ENCODE assay signal across 44 mouse cellular contexts in the genomic region with DNA sequence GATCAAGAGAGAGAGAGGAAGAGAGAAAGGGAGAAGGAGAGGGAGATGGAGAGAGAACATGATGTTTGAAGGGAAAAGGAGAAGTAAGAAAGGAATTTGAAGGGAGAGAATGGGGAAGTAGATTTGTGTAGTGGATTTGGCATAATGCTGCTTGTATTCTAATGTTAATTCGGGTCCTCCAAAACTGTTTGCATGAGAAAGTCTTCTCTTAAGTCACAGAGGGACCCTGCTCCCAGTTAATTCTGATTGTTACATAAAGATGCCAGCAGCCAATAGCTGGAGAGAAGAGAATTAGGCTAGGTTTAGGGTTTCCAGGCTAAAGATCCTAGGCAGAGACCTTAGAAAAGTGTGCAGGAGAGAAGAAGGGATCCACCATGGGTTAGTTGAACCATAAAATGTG. TPM values are rescaled to one million over a fixed set of nuclear protein-coding genes. Genes with fewer than 3 reads are reported as not detected.
"Had no signal": no experiment of that assay in that cellular context is flagged by ENCODE, and none has a peak within 500 bp of the region (broad histone marks: within the 10 kb centered on the region; RNA-seq: fewer than 3 reads in every experiment).

No protein-coding gene starts in this region.

- H3K27ac ChIP-seq: gastrocnemius, adult 2 months; heart, embryonic 10.5 days; hindbrain, embryonic 10.5 days; hindbrain, embryonic 12.5 days; hindbrain, embryonic 14.5 days; intestine, embryonic 15.5 days; limb, embryonic 13.5 days; limb, embryonic 15.5 days; liver, embryonic 12.5 days; liver, embryonic 14.5 days had no signal

- DNase-seq: gastrocnemius, adult 2 months; gastrocnemius, postnatal 10 days; gastrocnemius, postnatal 25 days; heart, adult 18-20 months; heart, postnatal 10 days; heart, postnatal 4 days; kidney, adult 18-20 months; kidney, adult 8-10 months; kidney, postnatal 14 days; kidney, postnatal 36 days; layer of hippocampus, adult 9-11 months; layer of hippocampus, postnatal 36 days; left cerebral cortex, postnatal 4 days had no signal

- H3K4me2 ChIP-seq: heart, embryonic 12.5 days; hindbrain, embryonic 12.5 days; hindbrain, embryonic 14.5 days; intestine, embryonic 15.5 days; limb, embryonic 13.5 days; limb, embryonic 15.5 days; liver, embryonic 12.5 days had no signal

- H3K36me3 ChIP-seq: heart, embryonic 10.5 days; heart, embryonic 12.5 days; hindbrain, embryonic 10.5 days; hindbrain, embryonic 12.5 days; intestine, embryonic 15.5 days; limb, embryonic 13.5 days; limb, embryonic 15.5 days; liver, embryonic 12.5 days had no signal

- H3K9me3 ChIP-seq: heart, embryonic 10.5 days; heart, embryonic 12.5 days; hindbrain, embryonic 10.5 days; hindbrain, embryonic 12.5 days; intestine, embryonic 15.5 days; limb, embryonic 13.5 days; limb, embryonic 15.5 days; liver, embryonic 12.5 days had no signal

- H3K4me1 ChIP-seq: heart, embryonic 10.5 days; heart, embryonic 12.5 days; hindbrain, embryonic 10.5 days; hindbrain, embryonic 12.5 days; intestine, embryonic 15.5 days; limb, embryonic 13.5 days; limb, embryonic 15.5 days; liver, embryonic 12.5 days had no signal

- H3K9ac ChIP-seq: heart, embryonic 12.5 days; hindbrain, embryonic 12.5 days; hindbrain, embryonic 14.5 days; intestine, embryonic 15.5 days; limb, embryonic 13.5 days; limb, embryonic 15.5 days; liver, embryonic 12.5 days; liver, embryonic 14.5 days had no signal

- H3K27me3 ChIP-seq: heart, embryonic 12.5 days; hindbrain, embryonic 12.5 days; intestine, embryonic 15.5 days; limb, embryonic 13.5 days; limb, embryonic 15.5 days; liver, embryonic 12.5 days had no signal

- H3K4me3 ChIP-seq: gastrocnemius, adult 2 months; heart, embryonic 10.5 days; heart, embryonic 12.5 days; hindbrain, embryonic 10.5 days; hindbrain, embryonic 12.5 days; intestine, embryonic 15.5 days; limb, embryonic 13.5 days; limb, embryonic 15.5 days; liver, embryonic 12.5 days had no signal

- ATAC-seq: hindbrain, embryonic 16.5 days; inflammation-experienced regulatory T-cells, adult 6 months; intestine, embryonic 15.5 days; intestine, postnatal 0 days; liver, embryonic 12.5 days had no signal

RNA-seq across cellular contexts. Expression of a gene that starts 14.7 kb away (rescaled TPM):
- total RNA-seq: gastrocnemius, adult 2 months; gastrocnemius, postnatal 10 days; gastrocnemius, postnatal 25 days; gastrocnemius, postnatal 4 days; granulocyte monocyte progenitor cell, adult 5-6 weeks; heart, adult 18-20 months; heart, adult 8-10 months; heart, postnatal 10 days; heart, postnatal 25 days; heart, postnatal 4 days; layer of hippocampus, adult 18-20 months; layer of hippocampus, adult 8-10 months; layer of hippocampus, postnatal 14 days; layer of hippocampus, postnatal 36 days; left cerebral cortex, adult 18-20 months; left cerebral cortex, adult 8-10 months; left cerebral cortex, postnatal 10 days; left cerebral cortex, postnatal 25 days; left cerebral cortex, postnatal 4 days; liver, adult 2 months had no signal
- polyA plus RNA-seq: heart, embryonic 10.5 days; heart, embryonic 12.5 days; heart, embryonic 14.5 days; heart, embryonic 16.5 days; hindbrain, embryonic 10.5 days; hindbrain, embryonic 12.5 days; hindbrain, embryonic 14.5 days; hindbrain, embryonic 16.5 days; inflammation-experienced regulatory T-cells, adult 6 months; intestine, embryonic 15.5 days; intestine, postnatal 0 days; large intestine, adult 2 months; limb, embryonic 11.5 days; limb, embryonic 13.5 days; limb, embryonic 15.5 days; liver, adult 2 months; liver, embryonic 12.5 days; liver, embryonic 14.5 days had no signal

RNA-seq across cellular contexts. Expression of a gene that starts 36.0 kb away (rescaled TPM):
- total RNA-seq: gastrocnemius, adult 2 months; gastrocnemius, postnatal 25 days; gastrocnemius, postnatal 4 days; granulocyte monocyte progenitor cell, adult 5-6 weeks; heart, adult 18-20 months; heart, adult 8-10 months; heart, postnatal 10 days; heart, postnatal 25 days; heart, postnatal 4 days; layer of hippocampus, adult 18-20 months; layer of hippocampus, adult 8-10 months; layer of hippocampus, postnatal 14 days; layer of hippocampus, postnatal 36 days; left cerebral cortex, adult 18-20 months; left cerebral cortex, adult 8-10 months; left cerebral cortex, postnatal 10 days; left cerebral cortex, postnatal 25 days; left cerebral cortex, postnatal 4 days had no signal
- polyA plus RNA-seq: heart, embryonic 10.5 days; heart, embryonic 12.5 days; heart, embryonic 14.5 days; heart, embryonic 16.5 days; hindbrain, embryonic 10.5 days; hindbrain, embryonic 12.5 days; hindbrain, embryonic 14.5 days; hindbrain, embryonic 16.5 days; inflammation-experienced regulatory T-cells, adult 6 months; intestine, embryonic 15.5 days; intestine, postnatal 0 days; kidney, embryonic 14.5 days; kidney, embryonic 16.5 days; large intestine, adult 2 months; limb, embryonic 11.5 days; limb, embryonic 13.5 days; limb, embryonic 15.5 days; liver, embryonic 12.5 days had no signal
